Mouse (Mus musculus) limb, embryonic 10.5 days (tissue): ENCODE measurements around the gene Tmem63c. TPM values are rescaled to one million over a fixed set of nuclear protein-coding genes. Genes with fewer than 3 reads are reported as not detected.

Experiments
- DNase-seq: peaks from one replicate; pipeline ENCODE4 v3.0.0-alpha.2; 2017; ENCODE audit warnings: low spot score
- H3K27ac ChIP-seq: fragments of 300-500 bp; sonication (generic); 2 replicates; pipeline ENCODE4 v1.5.1; 2016; ENCODE audit warnings: mild to moderate bottlenecking
- H3K27me3 ChIP-seq: fragments of 300-500 bp; sonication (generic); 2 replicates; pipeline ENCODE4 v1.6.1; 2016; ENCODE audit warnings: low read depth, mild to moderate bottlenecking; ENCODE audit not compliant: poor library complexity, severe bottlenecking
- H3K36me3 ChIP-seq: fragments of 300-500 bp; sonication (generic); 2 replicates; pipeline ENCODE4 v1.6.1; 2016; ENCODE audit warnings: mild to moderate bottlenecking, moderate library complexity
- H3K4me1 ChIP-seq: fragments of 300-500 bp; sonication (generic); 2 replicates; pipeline ENCODE4 v1.6.1; 2016
- H3K4me3 ChIP-seq: fragments of 300-500 bp; sonication (generic); 2 replicates; pipeline ENCODE4 v1.5.1; 2016; ENCODE audit warnings: mild to moderate bottlenecking, moderate library complexity
- H3K9me3 ChIP-seq: fragments of 300-500 bp; sonication (generic); replicated peaks from 2 replicates; pipeline ENCODE4 v1.6.1; 2016; ENCODE audit warnings: mild to moderate bottlenecking
- WGBS: fragments of 180-500 bp; shearing (Covaris S2); methylation state at CpG from one replicate; pipeline ENCODE4 v1.1.7; 2016; 5-methylcytosine and 5-hydroxymethylcytosine counted together
- polyA plus RNA-seq: library from polyadenylated mRNA; unstranded; fragments of >200 nt; fragmentation: Nextera tagmentation; extraction: Ambion mirVana; gene quantifications from 2 replicates; pipeline ENCODE4 v1.2.1, GENCODE M21; 2016

The Tmem63c gene
- polyA plus RNA-seq, 1 experiment from 2014 or later, result not detected

DNA sequence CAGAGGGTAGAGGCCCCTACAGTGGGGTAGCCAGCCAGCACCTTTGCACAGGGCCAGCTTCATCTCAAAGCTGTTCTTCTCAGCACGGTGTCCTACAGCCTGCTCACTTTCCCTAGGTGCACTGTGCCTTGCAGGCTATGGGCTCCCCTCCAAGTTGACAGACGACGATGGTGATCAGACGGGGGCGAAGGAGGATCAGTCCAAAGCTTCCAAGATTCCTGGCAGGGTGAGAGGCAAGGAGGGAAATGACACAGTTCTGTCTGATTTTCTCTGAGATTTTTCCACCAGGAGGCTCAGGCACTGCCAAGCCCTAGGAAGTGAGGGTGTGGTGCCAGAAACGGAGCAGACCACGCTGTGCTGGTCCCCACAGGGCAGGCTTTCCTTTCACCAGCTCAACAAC lies 19.7 kb downstream of the Tmem63c start:
- Histone ChIP-seq H3K9me3 (no peaks in the 10 kb centered on the region), H3K4me1 (no peaks in the 10 kb centered on the region), H3K27me3 (no peaks in the 10 kb centered on the region), H3K4me3 (no peak overlapping the region), H3K36me3 (no peaks in the 10 kb centered on the region), H3K27ac (no peak overlapping the region)
- WGBS, result 84% methylated on average over 7 of the region's 7 CpGs
- no peak for DNase-seq

DNA sequence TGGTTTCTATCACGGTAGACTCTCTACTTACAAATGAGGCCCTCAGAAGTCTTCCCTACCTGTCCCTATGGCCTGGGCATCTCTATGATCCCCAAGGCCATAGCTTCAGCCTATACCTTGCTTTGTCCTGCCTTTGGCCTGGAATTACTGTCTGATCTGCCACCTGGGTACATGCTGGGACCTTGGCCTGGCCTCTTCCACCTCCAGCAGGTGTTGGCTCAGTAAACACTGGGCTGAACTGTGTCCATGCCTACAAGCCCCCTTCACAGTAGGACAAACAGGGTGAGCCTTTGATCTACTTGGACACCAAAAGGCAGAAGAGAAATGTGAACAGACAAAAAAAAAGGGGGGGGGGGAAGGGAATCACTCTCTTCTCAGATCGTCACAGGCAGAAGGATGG lies 21.3 kb downstream of the Tmem63c start:
- no peaks in the 10 kb centered on the region for H3K36me3 ChIP-seq
- H3K4me1 ChIP-seq, result no peaks in the 10 kb centered on the region
- no peak overlapping the region for H3K4me3 ChIP-seq
- no peak for DNase-seq
- no peaks in the 10 kb centered on the region for H3K9me3 ChIP-seq
- H3K27ac ChIP-seq, result no peak overlapping the region
- 79% methylated on average over 2 of the region's 2 CpGs for WGBS
- H3K27me3 ChIP-seq, result no peaks in the 10 kb centered on the region

DNA sequence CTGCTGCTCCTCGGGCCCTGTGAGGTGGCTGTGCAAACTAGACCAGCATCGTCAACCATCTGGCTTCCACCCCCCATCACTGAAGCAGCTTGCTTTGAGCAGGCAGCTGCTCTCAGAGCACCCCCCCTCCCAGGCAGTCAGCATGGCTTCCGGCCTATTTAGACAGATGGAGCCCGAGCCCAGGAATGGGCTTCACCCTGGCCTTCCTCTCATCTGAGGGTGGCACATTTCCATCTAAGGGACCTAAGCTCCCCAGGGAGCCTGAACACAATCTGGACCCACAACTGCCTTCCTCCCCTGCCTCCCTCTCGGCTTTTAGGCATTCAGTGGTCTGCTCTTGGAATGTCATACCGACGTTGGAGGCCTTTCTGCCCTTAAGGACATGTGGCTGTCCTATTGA lies 22.1 kb downstream of the Tmem63c start:
- Histone ChIP-seq H3K36me3 (no peaks in the 10 kb centered on the region), H3K4me1 (no peaks in the 10 kb centered on the region), H3K27me3 (no peaks in the 10 kb centered on the region), H3K27ac (no peak overlapping the region), H3K9me3 (no peaks in the 10 kb centered on the region), H3K4me3 (no peak overlapping the region)
- no peak for DNase-seq
- WGBS, result 79% methylated on average over 7 of the region's 7 CpGs

DNA sequence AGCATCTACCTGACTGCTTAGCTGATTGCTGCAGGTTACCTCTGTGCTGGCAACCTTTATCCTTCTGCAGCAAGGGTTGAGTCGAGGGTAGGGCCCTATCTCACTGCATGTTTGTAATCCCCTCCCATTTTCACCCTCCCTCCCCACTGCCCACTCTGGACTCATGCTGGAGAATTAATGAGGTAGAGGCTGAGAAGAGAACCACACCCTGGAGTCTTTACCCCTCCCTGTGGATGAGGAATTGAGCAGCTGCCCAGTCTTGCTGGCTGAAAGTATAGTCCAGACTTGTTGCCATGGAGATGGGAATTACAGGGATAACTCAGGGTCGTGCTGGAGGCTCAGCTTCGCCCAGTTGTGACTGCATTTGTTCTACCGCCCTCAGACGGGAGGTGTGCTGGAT lies 23.6 kb downstream of the Tmem63c start:
- no peak for DNase-seq
- Histone ChIP-seq H3K4me1 (no peaks in the 10 kb centered on the region), H3K27ac (no peak overlapping the region), H3K4me3 (no peak overlapping the region), H3K9me3 (no peaks in the 10 kb centered on the region), H3K27me3 (no peaks in the 10 kb centered on the region), H3K36me3 (no peaks in the 10 kb centered on the region)
- 32% methylated on average over 5 of the region's 5 CpGs for WGBS

DNA sequence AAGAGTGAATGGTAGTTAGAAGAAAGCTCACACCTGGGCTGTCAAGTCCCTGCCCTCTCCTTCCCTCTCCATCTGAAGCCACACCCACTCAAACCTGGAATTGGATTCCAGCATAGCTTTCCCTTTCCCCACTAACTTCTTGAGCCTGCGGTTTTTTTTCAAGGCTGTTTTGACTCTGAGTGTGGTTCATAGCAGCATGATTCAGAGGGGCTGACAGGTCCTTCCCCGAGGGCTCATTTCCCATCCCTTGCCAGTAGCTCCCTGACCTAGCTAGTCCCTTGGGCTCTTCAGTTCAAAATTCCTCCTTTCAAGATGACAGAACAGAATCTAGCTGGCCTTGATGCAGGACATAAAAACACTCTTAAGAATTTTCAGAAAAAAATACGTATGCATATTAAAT lies 26.4 kb downstream of the Tmem63c start:
- whole genome bisulfite sequencing, result 59% methylated on average over 3 of the region's 3 CpGs
- no peak overlapping the region for H3K27ac ChIP-seq
- no peaks in the 10 kb centered on the region for H3K36me3 ChIP-seq
- H3K4me3 ChIP-seq, result no peak overlapping the region
- H3K27me3 ChIP-seq, result no peaks in the 10 kb centered on the region
- no peaks in the 10 kb centered on the region for H3K9me3 ChIP-seq
- no peaks in the 10 kb centered on the region for H3K4me1 ChIP-seq
- DNase-seq, result no peak

DNA sequence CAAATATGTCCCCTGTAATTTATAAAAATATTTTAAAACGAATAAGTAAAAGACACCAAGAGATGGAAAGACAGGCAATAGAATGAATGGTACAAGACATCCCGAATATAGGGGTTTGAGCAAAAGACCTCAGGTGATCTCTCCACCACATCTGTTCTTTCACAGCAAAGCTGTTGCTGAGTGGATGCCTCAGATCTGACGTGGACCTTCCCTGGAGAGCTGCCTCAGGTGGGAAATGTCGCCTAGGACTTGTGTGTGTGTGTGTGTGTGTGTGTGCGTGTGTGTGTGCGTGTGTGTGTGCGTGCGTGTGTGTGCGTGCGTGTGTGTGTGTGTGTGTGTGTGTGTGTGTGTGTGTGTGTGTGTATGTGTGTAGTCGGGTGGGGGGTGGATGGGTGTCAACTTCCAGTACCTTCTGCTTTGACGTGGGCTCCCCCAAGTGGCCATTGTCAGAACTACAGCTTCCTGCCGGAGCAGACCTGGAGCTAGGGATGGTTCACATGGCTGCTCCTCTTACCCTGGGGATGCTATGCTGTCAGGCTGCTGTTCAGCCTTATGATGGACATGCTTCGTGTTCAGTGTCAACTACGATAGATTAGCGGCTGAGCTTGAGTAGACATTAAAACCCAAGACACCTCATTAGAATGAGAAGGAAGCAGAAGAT lies 31.7 kb downstream of the Tmem63c start:
- Histone ChIP-seq H3K9me3 (no peaks in the 10 kb centered on the region), H3K27me3 (peaks cover 16% of the 10 kb centered on the region; the same call in 1 of the 2 replicates), H3K27ac (no peak overlapping the region), H3K36me3 (no peaks in the 10 kb centered on the region), H3K4me3 (no peak overlapping the region), H3K4me1 (no peaks in the 10 kb centered on the region)
- DNase-seq, result peak; percentile 87
- 31% methylated on average over 13 of the region's 16 CpGs for WGBS

DNA sequence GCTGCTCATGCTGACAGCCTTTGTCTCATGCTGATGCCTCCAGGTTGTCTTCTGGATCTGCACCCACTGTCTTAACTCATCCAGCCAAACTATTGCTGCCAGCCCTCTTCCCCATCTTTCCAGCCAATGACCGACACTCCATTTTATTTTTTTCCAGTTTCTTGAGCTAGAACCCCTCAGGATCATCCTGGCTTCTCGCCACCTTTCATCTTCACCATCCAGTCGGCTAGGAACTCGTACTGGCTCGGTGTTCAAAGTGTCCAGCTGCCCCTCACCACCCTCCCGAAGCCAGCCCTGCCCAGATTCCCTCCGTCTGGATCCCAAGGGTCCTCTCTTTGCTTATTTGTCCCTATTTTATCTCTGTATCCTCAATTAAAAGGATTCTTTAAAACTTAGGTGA lies 33.7 kb downstream of the Tmem63c start:
- Histone ChIP-seq H3K27ac (no peak overlapping the region), H3K27me3 (peaks cover 16% of the 10 kb centered on the region; the same call in 1 of the 2 replicates), H3K9me3 (no peaks in the 10 kb centered on the region), H3K4me1 (no peaks in the 10 kb centered on the region), H3K4me3 (no peak overlapping the region), H3K36me3 (no peaks in the 10 kb centered on the region)
- no peak for DNase-seq
- WGBS, result 85% methylated on average over 7 of the region's 7 CpGs

DNA sequence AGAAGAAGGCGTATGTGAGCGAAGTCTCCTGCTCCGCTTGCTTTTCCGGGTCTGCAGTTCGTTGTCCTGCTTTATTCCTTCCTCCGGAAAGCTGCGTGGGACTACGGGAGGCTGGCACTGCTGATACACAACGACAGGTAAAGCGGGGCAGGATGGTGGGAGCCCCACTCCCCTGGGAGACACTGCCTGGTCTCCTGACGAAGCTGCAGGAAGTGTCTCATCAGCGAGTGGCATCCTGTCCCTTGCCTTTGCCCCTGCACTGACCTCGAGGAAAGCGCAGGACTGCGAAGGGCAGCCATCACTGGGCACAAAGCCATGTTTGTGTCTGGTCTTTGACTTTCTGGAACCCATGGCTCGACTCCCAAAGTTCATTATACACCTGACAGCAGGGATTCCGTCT lies 35.9 kb downstream of the Tmem63c start:
- no peak for DNase-seq
- Histone ChIP-seq H3K4me3 (no peak overlapping the region), H3K36me3 (no peaks in the 10 kb centered on the region), H3K9me3 (no peaks in the 10 kb centered on the region), H3K27ac (no peak overlapping the region), H3K27me3 (peaks cover 16% of the 10 kb centered on the region; the same call in 1 of the 2 replicates), H3K4me1 (no peaks in the 10 kb centered on the region)
- 75% methylated on average over 17 of the region's 17 CpGs for WGBS

DNA sequence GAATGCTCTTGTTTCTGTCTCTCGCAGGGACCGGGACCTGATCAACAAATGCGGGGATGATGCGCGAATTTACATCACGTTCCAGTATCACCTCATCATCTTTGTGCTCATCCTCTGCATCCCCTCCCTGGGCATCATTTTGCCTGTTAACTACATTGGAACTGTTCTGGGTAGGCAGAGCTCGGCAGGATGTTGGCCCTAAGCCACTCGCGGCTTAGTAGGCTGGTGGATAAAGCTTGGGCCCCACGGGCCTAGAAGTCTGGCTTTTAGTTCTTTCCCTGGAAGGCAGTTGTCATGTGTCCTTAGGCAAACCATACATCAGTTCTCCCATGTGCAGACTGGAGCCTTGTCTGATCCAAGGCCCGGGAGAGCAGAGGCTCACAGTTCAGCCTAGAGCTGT lies 44.3 kb downstream of the Tmem63c start:
- no peak for DNase-seq
- Histone ChIP-seq H3K27ac (no peak overlapping the region), H3K9me3 (no peaks in the 10 kb centered on the region), H3K4me1 (no peaks in the 10 kb centered on the region), H3K36me3 (no peaks in the 10 kb centered on the region), H3K4me3 (no peak overlapping the region), H3K27me3 (no peaks in the 10 kb centered on the region)
- WGBS, result 89% methylated on average over 11 of the region's 11 CpGs

DNA sequence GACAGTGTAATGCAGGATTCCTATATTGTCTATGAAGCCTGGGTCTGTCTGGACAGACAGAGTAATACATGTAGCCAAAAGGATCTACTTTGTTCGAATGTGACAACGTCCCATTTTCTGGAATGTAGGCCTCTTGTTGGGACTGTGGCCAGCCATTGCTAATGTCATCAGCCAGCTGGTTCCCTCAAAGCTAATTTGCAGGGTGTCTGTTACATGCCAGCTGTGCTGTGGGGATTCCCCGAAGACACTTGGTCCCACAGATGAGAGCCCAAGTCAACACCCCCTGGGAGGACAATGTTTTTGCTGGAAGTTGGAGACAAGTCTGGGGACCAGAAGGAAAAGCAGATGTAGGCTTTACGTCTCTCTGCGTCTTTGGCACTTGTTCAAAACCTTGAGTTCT lies 45.3 kb downstream of the Tmem63c start:
- DNase-seq, result no peak
- WGBS, result 94% methylated on average over 5 of the region's 5 CpGs
- Histone ChIP-seq H3K36me3 (no peaks in the 10 kb centered on the region), H3K4me1 (no peaks in the 10 kb centered on the region), H3K9me3 (no peaks in the 10 kb centered on the region), H3K27me3 (no peaks in the 10 kb centered on the region), H3K27ac (no peak overlapping the region), H3K4me3 (no peak overlapping the region)

DNA sequence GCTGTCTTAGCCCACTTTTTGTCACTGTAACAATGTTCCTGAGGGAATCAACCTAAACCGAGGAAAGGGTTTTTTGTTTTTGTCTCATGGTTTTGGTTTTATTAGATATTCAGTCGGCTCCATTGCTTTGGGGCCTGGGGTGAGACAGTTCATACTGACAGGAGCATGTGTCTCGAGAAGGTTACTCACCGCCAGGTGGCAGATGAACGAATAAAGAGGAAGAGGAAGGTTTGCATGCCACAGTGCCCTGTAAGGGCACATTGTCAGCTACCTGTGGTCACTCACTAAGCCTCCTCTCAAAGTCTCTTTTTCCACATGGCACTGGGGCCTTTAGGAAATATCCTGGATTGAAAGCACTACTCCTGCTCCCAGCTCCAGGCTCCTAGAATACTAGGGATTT lies 49.4 kb downstream of the Tmem63c start:
- no peaks in the 10 kb centered on the region for H3K9me3 ChIP-seq
- DNase-seq, result no peak
- WGBS, result 82% methylated on average over 5 of the region's 5 CpGs
- no peaks in the 10 kb centered on the region for H3K36me3 ChIP-seq
- no peaks in the 10 kb centered on the region for H3K4me1 ChIP-seq
- H3K27ac ChIP-seq, result no peak overlapping the region
- no peaks in the 10 kb centered on the region for H3K27me3 ChIP-seq
- H3K4me3 ChIP-seq, result no peak overlapping the region

DNA sequence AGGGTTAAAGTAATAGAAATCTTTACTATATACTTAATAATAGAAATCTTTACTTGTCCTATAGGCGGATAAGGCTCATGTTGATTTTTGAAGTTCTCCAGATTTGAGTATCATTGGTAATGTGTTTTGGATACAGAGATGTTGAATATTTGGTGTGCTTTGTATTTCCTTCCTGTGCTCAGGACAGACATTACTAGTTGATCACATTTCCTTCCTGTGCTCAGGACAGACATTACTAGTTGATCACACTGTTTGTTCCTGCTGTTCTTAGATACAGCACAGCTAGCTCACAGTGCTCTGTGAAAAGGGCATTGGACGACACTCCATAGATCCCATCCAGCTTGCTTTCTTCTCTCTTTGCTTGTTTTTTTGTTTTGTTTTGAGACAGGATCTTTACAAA lies 55.5 kb downstream of the Tmem63c start:
- Histone ChIP-seq H3K36me3 (no peaks in the 10 kb centered on the region), H3K9me3 (no peaks in the 10 kb centered on the region), H3K4me3 (no peak overlapping the region), H3K27ac (no peak overlapping the region), H3K4me1 (no peaks in the 10 kb centered on the region), H3K27me3 (no peaks in the 10 kb centered on the region)
- WGBS, result 90% methylated on average over 2 of the region's 2 CpGs
- DNase-seq, result no peak

DNA sequence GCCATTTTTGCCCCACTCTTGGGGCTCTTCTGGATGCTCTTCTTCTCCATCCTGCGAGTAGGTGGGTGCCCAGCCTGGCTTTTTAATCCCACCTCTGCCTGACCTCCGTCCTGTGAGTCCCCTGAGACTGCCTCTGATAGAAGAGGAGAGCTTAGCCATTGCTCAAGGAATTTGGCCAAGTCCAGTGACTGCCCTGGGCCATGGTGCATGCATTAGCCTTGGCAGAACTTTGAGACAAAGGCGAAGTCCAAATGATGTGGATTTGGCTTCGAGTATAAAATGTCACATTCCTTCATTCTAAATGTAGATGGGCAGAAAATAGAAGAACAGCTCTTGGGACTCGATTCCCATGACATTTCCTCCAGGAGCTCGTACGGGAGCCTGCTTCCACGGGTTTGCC lies 61.7 kb downstream of the Tmem63c start:
- no peaks in the 10 kb centered on the region for H3K36me3 ChIP-seq
- H3K4me1 ChIP-seq, result no peaks in the 10 kb centered on the region
- no peak overlapping the region for H3K4me3 ChIP-seq
- DNase-seq, result no peak
- H3K9me3 ChIP-seq, result no peaks in the 10 kb centered on the region
- WGBS, result 85% methylated on average over 8 of the region's 8 CpGs
- no peak overlapping the region for H3K27ac ChIP-seq
- H3K27me3 ChIP-seq, result no peaks in the 10 kb centered on the region

DNA sequence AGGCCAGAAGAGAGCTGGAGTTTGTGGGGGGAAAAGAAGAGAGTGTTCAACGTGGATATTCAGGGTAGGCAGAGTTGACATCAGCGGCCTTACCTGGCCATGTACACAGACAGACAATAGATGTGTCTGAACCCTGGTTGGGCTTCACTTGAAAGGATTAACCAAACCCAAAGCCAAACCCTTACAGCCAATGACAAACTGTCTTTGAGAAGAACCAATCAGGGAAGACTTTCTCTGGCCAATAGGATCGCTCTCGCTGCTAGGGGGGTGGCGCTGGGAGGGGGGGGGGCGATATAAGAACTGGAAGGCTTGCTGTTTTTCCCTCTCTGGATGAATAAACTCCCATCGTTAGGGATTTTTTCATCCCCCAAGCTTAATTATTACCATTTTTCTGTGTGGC lies 66.1 kb downstream of the Tmem63c start:
- Histone ChIP-seq H3K9me3 (no peaks in the 10 kb centered on the region), H3K4me3 (no peak overlapping the region), H3K36me3 (no peaks in the 10 kb centered on the region), H3K27me3 (no peaks in the 10 kb centered on the region), H3K27ac (no peak overlapping the region), H3K4me1 (no peaks in the 10 kb centered on the region)
- 67% methylated on average over 7 of the region's 7 CpGs for WGBS
- DNase-seq, result no peak
